Mouse (Mus musculus) cerebellum, postnatal 4 days (tissue): Measurements from ENCODE around the gene Cad.

Experiments used
- DNase-seq, 2 experiments: peaks; one replicate each; pipeline ENCODE4 v3.0.0; 2022; ENCODE audit warnings: low spot score in 2 of 2, mixed read lengths in 1 of 2

Cad gene

DNA sequence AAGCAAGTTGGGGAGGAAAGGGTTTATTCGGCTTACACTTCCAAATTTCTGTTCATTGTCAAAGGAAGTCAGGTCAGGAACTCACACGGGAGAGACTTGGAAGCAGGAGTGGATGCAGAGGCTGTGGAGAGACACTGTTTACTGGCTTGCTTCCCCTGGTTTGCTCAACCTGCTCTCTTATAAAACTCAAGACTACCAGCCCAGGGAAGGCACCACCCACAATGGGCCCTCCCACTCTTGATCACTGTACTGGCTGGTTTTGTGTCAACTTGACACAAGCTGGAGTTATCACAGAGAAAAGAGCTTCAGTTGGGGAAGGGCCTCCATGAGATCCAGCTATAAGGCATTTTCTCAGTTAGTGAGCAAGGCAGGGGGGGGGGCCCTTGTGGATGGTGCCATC is 16.5 kb downstream of the Cad start:
- DNase-seq = no peak

DNA sequence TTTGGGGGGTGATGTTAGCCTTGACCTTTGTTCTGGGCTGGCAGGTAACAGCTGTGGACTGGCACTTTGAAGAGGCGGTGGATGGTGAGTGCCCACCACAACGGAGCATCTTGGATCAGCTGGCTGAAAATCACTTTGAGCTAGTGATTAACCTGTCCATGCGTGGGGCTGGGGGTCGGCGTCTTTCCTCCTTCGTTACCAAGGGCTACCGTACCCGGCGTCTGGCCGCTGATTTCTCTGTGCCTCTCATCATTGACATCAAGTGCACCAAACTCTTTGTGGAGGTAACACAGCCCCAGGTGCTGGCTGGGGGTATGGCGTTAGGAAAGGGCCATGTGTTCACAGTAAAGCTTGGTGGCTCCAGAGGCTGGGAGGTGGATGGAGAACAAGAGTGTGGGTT is 17.2 kb downstream of the Cad start:
- no peak for DNase-seq

DNA sequence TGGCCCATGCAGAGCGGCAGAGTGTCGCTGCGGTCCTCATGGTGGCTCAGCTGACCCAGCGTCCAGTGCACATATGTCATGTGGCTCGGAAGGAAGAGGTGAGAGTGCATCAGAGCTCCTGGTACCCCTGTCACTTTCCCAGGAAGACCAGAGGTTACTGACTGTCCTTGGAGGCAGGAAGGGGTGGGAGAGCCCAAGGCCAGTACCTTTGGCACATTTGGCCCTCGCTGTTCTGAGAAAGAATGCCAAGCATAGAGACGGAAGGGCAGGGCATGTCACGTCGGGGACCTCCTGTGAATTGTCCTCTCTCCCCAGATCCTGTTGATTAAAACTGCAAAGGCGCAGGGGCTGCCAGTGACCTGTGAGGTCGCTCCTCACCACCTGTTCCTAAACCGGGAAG is 18.6 kb downstream of the Cad start:
- no peak for DNase-seq

DNA sequence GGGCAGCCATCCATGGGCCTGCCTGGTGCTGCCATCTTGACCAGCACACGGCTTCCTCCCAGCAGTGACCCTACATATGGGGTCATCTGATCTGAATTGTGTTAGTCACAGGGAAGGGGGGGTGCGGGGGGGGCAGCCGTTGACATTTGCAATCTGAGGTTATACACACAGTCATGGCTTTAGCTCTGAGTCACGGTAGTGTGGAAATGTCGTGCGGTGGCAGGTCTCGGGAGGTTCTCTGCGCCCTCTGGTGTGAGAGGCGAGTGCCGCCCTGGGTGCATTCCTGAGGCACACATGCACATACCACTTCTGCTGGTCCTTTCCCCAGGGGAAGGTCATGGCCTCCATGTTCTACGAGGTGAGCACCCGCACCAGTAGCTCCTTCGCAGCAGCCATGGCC is 21.8 kb downstream of the Cad start:
- DNase-seq = no peak

DNA sequence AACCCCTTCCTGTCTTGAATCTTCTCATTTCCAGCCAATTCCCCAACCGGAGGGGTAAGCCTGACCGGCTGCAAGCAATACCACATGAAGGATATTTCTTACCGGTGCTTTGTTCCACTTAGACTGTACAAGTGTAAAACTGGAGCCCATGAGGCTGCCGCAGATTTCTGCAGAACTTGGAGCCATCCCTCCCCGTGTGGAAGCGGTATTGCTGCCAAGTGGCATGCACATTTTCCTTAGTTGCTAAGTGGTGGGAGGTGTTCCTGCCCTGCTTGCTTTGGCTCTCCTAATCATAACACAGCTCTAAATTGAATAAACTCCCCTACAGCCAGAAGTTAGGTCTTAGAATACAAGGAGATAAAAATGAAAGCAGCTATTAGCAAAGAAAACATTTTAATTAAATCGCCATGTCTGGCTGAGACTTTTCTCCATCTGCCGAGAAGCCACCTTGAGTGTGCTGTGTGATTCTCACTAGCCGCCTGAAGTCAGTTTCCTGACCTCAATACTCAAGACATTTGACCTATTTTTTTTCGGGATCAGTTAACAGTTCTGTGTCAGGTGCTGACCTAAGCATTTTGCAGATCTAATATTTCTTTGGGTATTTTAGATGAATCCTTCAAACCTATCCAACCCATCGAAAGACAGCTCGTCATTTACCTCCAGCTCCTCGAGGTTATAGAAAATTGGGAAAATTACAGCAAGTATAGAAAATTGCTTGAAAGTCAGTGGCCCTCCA is 25.6 kb downstream of the Cad start:
- DNase-seq = no peak

DNA sequence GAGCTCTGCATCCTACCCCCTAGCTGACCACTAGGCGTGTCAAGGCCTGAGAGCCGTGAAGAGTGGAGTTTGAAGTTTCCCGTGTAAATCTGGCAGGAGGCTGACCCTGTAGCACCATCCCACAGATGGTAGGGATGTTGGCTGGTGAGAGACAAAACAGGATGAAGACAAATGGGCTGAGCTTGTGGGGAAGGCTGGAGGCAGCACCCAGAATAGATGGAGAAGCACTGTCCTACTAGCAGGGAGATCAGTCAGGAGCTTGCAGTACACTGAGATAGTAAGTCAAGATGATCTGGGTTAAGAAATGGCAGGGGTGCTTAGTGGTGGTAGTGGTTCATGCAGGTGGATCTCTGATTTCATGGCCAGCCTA is 26.2 kb downstream of the Cad start:
- no peak for DNase-seq

DNA sequence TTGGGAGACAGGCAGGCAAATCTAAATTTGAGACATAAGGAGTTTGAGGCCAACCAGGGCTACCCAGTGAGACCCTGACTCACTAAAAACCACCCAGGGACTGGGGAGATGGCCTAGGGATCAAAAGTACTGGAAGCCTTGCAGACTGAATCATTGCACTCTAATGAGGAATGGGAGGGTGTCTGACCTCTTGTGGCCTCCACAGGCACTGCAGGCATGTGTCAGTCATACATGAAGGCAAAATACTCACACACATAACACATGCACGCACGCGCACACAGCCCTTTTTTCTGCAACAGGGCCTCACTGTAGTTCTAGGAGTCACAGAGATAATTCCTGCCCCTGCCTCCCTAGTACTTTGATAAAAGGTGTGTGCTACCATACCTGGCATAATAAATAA is 26.8 kb downstream of the Cad start:
- DNase-seq = peak in 1 of 2 experiments; percentile 62

DNA sequence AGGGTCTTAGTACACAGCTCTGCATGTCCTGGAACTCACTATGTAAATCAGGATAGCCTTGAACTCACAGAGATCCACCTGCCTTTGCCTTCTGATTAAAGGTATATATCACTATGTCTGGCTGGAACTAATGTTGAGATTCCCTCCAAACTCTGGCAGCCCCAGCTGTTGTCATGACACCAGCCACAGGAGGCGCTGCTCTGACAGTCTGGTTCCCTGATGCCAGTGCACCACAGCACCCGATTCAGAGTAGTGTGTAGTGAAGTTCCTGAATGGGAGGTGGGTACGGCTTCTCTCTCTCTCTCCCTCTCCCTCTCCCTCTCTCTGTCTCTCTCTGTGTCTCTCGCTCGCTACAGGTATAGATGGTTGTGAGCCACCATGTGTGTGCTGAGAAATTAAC is 27.8 kb downstream of the Cad start:
- DNase-seq = peak in 1 of 2 experiments; percentile 70

DNA sequence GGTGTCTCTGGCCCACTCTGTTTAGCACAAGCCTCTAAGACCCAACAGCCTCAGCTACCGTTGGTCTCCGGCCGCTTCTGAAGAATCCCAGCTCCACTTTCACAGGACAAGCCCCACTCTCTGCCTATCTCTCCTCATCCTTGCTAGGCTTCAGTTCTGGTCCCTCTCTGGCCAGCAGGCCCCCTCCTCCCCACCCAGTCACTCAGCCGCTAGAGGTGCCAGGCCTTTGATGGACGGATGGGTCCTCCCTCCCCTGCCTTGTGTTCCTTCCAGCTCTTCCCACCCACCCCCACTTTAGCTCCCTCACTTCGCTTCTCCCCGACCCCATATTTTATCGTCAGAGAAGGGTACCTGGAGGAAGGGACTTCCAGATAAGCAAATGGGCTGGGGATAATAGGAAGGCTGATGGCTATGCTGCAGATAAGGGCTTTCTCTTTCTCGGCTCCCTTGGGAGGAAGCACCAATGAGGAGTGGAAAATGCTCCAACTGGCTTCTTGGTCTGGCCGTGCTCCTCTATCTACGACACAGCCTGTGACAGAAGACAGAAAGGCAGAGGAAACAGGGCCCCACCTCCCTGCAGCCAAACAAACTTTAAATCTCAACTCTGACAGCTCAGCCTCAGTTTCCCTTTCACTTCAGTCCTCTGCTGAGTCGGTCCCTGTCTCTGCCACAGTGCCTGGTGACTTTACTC is 28.5 kb downstream of the Cad start:
- DNase-seq = no peak

DNA sequence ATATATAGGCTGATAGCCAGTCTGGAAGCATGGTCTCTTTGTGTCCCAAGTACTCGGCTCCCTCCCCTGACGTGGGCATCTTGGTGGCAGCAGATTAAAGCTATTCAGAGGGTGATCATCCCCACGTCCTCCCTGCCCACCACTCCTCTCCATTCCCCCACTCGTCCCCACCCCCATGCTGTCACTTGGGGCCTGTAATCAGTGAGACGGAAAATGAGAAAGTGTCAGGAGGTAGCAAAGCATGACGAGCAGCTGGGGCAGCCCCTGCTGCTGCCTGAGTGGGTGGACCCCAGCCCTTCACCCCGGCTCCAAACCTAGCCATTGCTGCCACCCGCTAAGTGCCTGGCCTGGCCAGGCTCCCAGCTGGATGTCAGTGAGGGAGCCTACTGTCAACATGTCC is 29.4 kb downstream of the Cad start:
- no peak for DNase-seq

DNA sequence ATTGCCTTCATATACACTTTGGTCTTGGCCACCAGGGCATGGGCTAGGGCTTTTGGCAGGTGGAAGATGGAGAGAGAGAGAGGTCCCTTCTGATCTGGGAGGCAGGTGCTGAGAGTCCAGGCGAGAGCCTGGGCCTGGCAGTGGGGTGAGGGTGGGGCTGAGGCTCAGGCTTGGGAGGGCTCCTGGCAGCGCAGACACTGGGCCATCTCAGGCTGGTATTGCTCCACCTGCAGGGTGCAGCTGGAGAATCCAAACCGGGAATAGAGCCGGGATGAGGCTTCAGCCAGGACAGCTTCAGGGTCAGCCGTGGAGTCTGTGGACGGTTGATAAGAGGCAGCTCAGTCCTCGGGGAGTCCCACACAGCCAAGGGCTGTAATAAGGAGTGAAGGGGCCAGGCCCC is 32.0 kb downstream of the Cad start:
- DNase-seq = no peak

DNA sequence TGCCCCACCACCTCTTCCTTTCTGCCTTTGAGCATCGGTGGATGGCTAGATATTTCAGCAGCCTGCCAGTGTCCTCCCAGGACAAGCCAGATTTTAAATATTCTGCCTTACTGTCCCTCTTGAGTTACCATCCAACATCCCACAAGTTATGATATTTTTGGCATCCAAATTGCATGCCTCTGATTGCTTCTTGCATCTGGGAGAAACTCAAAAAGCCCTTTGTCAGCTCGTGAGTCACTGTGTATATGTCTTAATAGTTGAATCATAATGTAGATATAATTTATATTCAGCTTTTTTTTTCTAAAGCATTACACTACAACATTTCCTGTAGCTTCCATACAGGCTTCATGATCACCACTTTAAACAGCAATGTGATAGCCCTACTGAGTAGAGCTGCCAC is 32.6 kb downstream of the Cad start:
- DNase-seq = no peak

DNA sequence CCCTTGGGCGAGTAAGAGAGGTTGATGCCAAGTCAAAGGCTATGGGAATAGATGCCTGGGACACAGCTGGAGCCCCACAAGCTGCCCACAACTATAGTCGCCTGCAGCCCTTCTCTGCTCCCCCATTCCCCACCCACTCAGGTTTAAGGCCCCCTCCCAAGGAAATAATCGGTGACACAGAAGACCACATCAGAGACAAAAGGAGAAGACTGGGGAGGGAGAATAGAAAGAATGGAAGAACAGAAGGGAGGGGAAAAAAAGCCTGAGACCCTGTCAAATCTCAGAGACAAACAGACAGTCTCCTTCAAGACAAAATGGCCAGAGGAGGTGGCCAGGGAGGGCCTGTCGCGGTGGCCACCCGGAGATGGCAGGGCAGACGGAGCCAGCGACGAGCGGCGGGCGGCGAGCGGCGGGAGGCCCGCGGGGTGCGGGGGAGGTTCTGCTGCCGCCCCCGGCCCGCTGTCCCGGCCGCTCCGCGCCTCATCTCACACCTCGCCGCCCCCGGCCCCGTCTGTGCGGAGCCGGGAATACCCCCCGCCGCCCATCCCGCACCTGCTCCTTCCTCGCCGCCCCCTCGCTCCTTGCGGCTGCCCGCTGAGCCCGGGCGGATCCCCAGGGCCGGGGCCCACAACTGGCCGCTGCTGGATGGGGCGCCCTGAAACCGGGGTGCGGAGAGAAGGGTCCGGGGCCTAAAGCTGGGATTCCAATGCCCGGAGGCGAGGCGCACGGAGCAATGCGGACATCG is 37.8 kb downstream of the Cad start:
- DNase-seq = no peak

DNA sequence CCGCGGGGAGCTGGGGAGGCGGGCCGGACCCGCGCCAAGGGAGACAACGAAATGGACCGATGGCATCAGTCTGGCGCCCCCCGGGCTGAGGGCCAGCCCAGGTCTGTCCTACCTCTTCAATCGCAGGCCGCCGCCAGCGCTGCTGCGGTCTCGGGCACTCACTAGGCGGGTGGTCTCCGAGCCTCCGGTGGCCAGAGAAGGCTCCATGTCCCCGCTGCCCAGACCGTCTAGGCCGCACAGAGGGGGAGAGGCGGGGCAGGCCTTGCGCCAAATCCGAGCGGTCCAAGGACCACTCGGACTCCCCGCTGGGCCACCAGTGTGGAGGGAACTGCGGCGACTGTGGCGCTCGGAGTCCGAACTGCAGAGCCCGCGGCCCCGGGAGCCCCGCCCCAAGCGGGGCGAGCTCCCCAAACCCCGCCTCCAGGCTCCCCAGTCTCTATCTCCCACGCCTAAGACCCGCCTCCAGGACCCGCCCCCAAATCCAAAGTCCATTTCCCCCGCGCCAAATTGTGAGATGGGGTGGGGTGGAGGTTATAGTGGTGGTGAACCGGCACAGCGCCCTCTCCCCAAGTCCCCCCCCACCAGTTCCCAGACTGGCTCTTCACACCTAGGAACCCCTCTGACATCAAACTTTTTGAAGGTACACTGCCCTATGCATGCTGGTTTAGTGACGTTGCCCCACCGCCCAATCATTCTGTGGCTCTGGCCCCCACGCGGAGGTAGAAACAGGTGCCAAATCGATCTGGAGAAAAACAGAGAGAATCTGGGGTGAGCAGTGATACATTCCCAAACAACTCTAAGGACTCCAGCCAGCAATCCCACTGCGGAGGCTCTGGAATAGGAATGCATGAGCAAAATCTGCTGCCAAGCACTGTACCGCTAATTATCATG is 38.8 kb downstream of the Cad start:
- DNase-seq = peak in 1 of 2 experiments; percentile 29

DNA sequence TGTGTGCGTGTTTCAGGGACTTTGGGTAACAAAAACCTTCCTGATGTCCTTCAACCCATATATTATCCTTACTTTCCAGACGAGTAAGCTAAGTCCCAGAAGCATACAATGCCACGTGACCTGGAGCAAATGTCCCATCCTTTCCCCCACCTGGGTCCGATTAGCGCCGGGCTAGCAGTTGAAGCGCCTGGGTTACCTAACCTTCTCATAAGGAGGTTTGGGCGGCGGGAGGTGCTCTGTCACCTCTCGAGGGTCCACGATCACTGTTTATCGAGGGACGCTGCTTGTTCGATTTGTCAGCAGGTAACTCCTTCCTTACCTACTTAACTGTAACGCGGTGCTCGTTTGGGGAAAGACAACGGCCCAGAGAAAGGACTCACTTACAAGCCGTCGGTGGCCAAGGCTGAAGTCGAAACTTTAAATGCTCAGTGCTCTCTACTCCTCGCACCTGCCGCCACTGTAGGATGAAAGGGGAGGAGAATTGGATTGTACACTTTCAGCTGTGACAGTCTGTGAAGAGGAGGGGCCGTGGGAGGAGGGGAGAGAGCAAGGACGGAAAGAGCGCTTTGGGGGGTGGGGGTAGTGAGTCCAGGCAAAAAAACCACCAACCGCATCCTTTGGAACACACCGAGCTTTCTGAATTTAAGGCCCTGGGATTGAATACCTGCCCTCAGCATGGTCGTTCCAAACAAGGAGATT is 39.7 kb downstream of the Cad start:
- DNase-seq = no peak

DNA sequence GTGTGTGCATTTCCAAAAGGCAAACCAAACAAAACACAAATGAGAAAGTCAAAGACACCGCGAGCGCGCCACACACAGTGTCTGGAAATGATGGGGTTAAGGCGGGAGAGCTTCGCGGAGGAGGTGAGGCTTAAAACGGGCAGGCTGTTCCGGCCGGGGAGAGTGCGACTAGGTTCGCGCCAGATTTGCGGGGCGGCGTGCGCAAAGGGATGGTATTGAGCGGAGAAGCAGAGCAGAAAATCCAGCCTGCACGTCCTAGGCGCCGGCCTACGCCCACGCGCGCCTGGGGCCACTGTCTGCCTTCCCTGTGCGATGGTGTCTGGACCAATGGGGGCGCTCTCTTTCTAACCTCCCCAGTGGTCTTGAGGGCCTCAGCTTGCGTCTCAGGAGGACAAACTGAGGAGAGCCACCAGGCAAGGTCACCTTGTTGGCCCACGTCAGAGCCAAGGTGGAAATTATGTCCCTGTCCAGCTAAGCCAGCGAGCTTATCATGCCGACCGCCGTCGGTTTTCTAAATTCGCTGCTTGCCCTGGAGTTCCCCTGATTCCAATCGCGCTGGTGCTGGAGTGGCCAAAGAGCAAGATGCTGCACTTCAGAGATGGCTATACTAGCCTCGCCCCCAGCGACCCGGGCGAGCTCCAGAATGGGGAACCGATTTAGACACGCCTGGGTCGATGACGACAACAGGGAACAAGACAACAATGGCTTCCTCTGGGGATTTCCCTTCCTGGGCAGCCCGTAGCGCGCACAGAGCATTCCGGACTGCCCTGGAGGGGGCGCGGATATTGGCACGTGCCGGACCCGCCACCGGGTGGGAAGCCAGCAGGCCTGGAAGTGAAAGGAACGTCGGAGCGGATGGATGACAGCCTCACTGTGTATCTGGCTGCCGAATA is 40.5 kb downstream of the Cad start:
- DNase-seq = peak in 1 of 2 experiments; percentile 35

DNA sequence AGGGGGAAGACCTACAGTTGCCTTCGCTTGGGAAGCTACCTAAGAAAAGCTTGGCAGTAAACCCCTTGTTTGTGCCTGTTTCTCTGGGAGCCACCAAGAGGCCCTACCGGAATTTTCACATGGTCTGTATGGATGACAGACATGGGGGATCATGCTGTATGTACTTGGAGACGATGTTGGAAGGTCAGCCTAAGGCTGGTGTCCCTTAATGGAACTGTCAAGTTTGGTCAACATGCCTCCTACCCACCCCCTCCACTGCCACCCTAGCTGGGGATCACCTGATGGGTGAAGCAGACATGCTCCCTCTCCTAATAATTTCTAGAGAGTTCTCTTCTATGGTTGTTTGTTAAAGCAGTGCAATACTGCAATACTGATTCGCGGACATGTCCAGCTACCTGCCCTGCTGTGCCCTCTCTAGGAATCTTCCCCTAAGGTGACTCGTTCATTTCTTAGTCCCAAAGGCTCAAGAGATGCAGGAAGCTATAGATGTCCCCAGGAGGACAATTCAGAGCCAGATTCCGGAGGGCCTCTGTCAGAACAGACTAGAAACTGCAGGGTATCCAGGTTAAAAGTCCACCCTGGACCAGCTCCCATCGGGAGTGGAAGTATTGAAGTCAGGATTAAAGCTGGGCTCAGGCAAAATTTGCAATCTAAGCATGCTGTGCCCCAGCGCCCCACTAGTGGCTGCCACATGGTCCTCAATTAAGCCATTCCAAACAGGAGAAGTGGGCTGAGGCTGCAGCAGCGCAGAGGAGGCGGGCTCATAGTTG is 41.3 kb downstream of the Cad start:
- DNase-seq = no peak

DNA sequence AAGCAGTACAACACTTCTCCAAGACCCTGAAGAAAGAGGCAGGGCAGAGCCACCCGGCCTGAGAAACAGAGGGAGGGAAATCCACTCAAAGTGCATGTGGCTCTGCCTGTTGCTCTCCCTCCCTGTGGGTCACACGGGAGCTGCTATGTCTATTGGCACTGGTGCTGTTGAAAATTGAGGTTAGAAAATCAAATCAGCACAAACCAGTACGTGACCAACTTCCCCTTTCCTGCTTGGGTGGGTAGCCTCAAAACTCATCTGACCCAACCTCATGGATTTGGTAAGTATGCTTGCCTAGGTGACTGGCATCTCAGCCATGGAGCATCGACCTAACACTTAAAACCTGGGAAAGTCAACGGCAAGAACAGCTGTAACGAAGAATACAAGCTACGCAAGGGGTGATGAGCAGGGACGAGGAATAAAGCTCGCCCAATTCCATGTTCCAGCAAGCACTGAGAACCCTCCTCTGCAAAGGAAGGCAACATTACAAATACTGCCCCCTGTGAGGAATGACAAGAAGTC is 51.3 kb downstream of the Cad start, which contains the start of gene Dnajc5g:
Dnajc5g (plus strand) TSS at position 472 of the 522 bp plus-strand sequence.
- DNase-seq = no peak

DNA sequence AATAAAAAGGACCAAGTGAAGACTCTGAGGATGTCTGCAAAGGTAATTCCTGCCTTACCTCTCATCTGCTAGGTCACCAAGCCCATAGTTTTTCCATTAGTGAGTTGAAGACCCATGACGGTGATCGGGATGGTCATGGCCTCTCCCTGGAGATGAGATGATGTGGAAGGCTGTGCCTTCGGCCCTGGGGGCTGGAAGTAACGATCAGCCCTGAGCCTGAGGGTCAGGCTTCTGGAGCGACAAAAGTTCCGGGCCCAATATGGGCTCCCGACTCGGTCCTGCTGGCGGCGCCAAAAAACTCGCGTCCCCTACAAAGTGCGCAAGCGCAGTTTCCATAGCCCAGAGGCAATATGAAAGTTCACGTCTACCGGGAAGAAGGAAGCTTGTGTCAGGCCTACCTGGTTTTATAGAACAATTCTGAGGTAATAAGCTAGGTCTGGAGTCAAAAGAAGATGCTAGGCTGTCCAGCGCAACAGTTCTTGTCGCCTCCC is 53.5 kb downstream of the Cad start, which contains the start of gene Slc30a3:
Slc30a3 (minus strand) TSS at position 238 of the 491 bp plus-strand sequence.
- no peak for DNase-seq
